Mouse (Mus musculus) midbrain, embryonic 10.5 days (tissue): ENCODE data around the gene Slc31a1. TPM values are rescaled to one million over a fixed set of nuclear protein-coding genes. Genes with fewer than 3 reads are reported as not detected.

ENCODE experiments used
- DNase-seq: peaks from one replicate; pipeline ENCODE4 v3.0.0-alpha.2; 2017; ENCODE audit warnings: low spot score
- H3K27ac ChIP-seq: fragments of 300-500 bp; sonication (generic); replicated peaks from 2 replicates; pipeline ENCODE4 v1.5.1; 2016; ENCODE audit warnings: mild to moderate bottlenecking
- H3K27me3 ChIP-seq: fragments of 300-500 bp; sonication (generic); 2 replicates; pipeline ENCODE4 v1.6.1; 2016; ENCODE audit warnings: low read depth, mild to moderate bottlenecking; ENCODE audit not compliant: poor library complexity, severe bottlenecking
- H3K36me3 ChIP-seq: fragments of 300-500 bp; sonication (generic); 2 replicates; pipeline ENCODE4 v1.6.1; 2016; ENCODE audit warnings: mild to moderate bottlenecking, moderate library complexity
- H3K4me1 ChIP-seq: fragments of 300-500 bp; sonication (generic); 2 replicates; pipeline ENCODE4 v1.6.1; 2016
- H3K4me3 ChIP-seq: fragments of 300-500 bp; sonication (generic); 2 replicates; pipeline ENCODE4 v1.5.1; 2016; ENCODE audit warnings: mild to moderate bottlenecking, moderate library complexity
- H3K9me3 ChIP-seq: fragments of 300-500 bp; sonication (generic); replicated peaks from 2 replicates; pipeline ENCODE4 v1.6.1; 2016; ENCODE audit warnings: mild to moderate bottlenecking
- whole genome bisulfite sequencing: fragments of 180-500 bp; shearing (Covaris S2); methylation state at CpG from one replicate; pipeline ENCODE4 v1.1.7; 2016; 5-methylcytosine and 5-hydroxymethylcytosine counted together
- polyA plus RNA-seq: library from polyadenylated mRNA; unstranded; fragments of >200 nt; fragmentation: Nextera tagmentation; extraction: Ambion mirVana; gene quantifications from 2 replicates; pipeline ENCODE4 v1.2.1, GENCODE M21; 2016

Gene Slc31a1
- polyA plus RNA-seq, 1 experiment from 2014 or later, result 54.9 TPM

DNA sequence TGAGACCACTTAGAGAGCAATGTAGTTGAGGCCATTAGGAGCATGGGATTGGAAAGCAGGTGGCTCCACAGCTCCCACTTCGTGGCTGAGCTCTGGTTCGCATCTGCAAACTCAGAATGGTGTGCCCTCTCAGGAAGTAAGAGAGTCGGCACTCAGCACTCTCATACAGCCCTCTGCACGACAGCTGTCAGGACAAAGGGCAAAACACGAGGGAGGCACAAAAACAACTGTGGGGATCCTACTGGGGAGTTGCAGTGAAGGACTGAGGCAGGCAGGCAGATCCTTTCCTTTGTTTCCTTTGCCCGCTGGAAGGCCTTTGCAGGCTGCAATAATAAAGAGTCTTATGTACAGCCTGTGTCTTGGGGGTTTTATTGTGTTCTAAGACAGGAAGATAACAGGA, 32.9 kb downstream of the Slc31a1 start:
- H3K4me1 ChIP-seq, result 0 out of 2 replicates have a peak, but pooled peaks cover 3% of the 10 kb centered on the region
- no peak overlapping the region for H3K4me3 ChIP-seq
- H3K27ac ChIP-seq, result peak overlapping the region; percentile 55
- WGBS, result 43% methylated on average over 6 of the region's 6 CpGs
- H3K36me3 ChIP-seq, result peaks cover 89% of the 10 kb centered on the region
- peak; percentile 28 for DNase-seq
- H3K9me3 ChIP-seq, result no peaks in the 10 kb centered on the region
- no peaks in the 10 kb centered on the region for H3K27me3 ChIP-seq

DNA sequence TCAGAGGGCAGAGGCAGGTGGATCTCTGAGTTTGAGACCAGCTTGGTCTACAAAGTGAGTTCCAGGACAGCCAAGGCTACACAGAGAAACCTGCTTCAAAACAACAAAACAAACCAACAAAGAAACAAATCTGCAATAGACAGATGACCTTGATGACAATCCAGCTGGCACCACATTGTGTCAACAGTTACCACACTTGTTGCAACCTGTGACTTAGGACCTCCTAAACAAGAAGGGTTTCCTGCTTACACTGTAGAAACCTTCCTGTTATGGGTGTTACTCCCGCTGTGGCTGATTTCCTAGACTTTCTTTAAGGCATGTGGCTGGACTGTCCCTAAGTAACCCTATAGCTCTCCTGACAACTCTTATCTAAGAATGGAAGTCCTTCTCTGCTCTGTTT, 35.3 kb downstream of the Slc31a1 start:
- H3K27me3 ChIP-seq, result no peaks in the 10 kb centered on the region
- no peak overlapping the region for H3K27ac ChIP-seq
- H3K4me1 ChIP-seq, result 0 out of 2 replicates have a peak, but pooled peaks cover 3% of the 10 kb centered on the region
- peaks cover 89% of the 10 kb centered on the region for H3K36me3 ChIP-seq
- H3K4me3 ChIP-seq, result no peak overlapping the region
- WGBS, result 92% methylated on average over 1 of the region's 1 CpGs
- no peak for DNase-seq
- no peaks in the 10 kb centered on the region for H3K9me3 ChIP-seq

DNA sequence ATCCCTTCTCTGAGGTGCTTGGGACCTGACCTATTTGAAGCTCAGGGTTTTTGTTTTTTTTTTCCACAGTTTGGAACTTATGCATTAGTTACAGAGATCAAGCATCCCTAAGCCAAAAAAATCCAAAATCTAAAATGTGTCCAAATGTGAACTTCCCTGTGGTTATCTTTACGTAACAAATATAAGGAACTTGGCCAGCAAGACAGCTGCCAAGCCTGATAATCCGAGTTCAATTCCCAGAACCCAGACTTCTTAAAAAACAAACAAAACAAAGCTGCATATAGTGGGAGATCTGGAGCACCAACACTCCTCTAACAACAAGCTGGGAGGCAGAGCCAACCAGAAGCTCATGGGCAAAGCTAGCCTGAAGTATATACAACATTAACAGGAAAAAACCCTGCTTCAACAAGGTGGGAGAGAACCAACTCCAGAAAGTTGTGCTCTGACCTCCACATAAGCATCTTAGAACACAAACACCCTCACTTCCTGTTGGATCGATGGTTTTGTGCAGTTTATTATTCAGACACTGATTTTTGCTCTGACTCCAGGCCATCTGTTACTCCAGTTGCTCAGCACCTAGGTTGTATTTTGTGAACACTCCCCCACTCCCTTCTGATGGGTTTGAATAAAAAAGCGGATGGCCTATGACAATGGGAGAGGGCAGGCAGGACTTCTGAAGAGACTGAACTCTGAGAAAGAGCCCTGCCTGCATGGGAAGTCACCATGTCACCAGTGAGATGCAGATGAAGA, 37.3 kb downstream of the Slc31a1 start:
- Histone ChIP-seq H3K4me3 (no peak overlapping the region), H3K4me1 (0 out of 2 replicates have a peak, but pooled peaks cover 3% of the 10 kb centered on the region), H3K27me3 (no peaks in the 10 kb centered on the region), H3K27ac (no peak overlapping the region), H3K9me3 (no peaks in the 10 kb centered on the region), H3K36me3 (peaks cover 90% of the 10 kb centered on the region)
- WGBS, result 93% methylated on average over 4 of the region's 4 CpGs
- DNase-seq, result no peak

DNA sequence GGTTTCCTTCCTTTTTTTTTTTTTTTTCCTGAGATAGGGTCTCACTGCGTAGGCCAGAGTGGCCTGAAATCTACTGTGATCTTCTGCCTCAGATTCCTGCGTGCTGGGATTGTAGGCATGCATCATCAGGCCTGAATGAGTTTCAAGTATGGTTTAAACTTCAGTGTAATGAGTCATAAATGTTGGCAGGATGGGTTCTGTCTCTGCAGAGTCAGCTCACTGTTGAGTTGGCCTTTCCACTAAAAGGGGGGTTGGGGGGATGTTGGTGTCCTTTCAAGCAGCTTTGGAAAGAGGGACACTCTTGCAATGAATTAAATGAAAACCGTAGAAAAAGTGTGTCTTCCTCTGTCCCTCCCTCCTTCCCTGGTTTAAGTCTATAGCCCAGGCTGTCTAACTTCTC, 38.4 kb downstream of the Slc31a1 start:
- Histone ChIP-seq H3K9me3 (no peaks in the 10 kb centered on the region), H3K4me3 (no peak overlapping the region), H3K36me3 (peaks cover 94% of the 10 kb centered on the region), H3K27ac (no peak overlapping the region), H3K4me1 (no peaks in the 10 kb centered on the region), H3K27me3 (no peaks in the 10 kb centered on the region)
- 94% methylated on average over 3 of the region's 3 CpGs for WGBS
- DNase-seq, result no peak

DNA sequence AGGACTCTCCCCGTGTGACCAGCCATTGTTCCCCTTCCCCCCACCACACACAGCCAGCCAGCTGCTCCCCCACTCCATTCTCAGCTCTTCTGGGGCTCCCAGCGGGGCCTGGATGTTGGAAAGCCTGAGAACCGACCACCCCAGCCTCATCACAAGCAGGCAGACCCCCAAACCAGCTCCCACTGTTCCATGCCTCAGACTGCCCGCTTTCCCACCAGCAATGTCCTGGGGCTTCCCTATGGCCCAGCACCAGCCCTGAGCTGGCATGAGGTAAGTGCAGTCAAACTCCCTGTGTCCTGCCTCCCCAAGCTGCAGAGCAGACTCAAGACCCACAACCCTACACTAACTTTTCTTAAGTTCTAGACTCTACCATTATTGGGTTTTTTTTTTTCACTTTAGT, 45.6 kb downstream of the Slc31a1 start:
- Histone ChIP-seq H3K27me3 (no peaks in the 10 kb centered on the region), H3K27ac (no peak overlapping the region), H3K4me1 (peaks cover 31% of the 10 kb centered on the region), H3K4me3 (peak overlapping the region; percentile 23; the same call in 1 of the 2 replicates), H3K36me3 (peaks cover 63% of the 10 kb centered on the region), H3K9me3 (no peaks in the 10 kb centered on the region)
- DNase-seq, result no peak
- 89% methylated on average over 4 of the region's 4 CpGs for WGBS

DNA sequence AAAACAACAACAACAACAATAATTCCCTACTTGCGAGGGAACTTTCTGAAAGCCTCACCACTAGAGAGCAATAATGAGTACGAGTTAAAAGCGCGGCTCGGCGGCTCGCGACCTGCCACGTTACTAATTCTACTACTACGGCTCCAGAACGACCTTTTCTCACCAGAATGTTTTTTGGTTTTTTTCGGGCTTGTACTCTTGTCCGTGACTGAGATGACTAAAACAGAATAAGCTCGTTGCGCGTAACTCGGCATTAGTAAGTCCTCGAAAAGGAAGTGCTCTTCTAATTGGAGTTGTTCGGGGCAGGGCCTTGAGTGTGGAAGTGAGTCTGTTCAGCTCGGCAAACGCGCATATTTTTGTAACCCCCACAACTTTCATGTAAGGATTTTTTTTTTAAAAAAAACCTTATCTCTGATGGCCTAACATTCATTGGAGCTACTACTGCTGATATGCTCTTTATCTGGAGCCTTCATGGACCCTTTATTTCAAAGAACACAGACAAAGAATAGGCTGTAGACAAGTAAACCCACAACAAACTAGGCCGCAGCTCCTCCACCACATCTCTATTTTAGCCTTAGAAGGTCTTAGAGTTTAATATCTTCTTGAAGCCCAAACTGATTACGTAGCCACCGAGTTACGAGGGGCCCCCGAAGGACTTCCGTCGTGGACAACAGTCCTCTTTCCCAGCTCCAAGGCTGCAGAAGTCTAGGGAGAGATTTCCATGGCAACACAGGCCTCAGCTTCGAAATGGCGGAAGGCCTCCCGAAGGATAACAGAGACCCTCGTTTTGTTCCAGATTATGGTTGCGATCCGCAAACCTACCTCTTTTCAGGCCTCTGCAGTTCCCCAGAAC, 47.4 kb downstream of the Slc31a1 start:
- peak overlapping the region; percentile 83 for H3K4me3 ChIP-seq
- H3K27ac ChIP-seq, result peak overlapping the region; percentile 93
- H3K9me3 ChIP-seq, result no peaks in the 10 kb centered on the region
- H3K27me3 ChIP-seq, result no peaks in the 10 kb centered on the region
- under 1% methylated on average over 35 of the region's 35 CpGs for WGBS
- peaks cover 63% of the 10 kb centered on the region for H3K36me3 ChIP-seq
- DNase-seq, result peak; percentile 71
- peaks cover 31% of the 10 kb centered on the region for H3K4me1 ChIP-seq

DNA sequence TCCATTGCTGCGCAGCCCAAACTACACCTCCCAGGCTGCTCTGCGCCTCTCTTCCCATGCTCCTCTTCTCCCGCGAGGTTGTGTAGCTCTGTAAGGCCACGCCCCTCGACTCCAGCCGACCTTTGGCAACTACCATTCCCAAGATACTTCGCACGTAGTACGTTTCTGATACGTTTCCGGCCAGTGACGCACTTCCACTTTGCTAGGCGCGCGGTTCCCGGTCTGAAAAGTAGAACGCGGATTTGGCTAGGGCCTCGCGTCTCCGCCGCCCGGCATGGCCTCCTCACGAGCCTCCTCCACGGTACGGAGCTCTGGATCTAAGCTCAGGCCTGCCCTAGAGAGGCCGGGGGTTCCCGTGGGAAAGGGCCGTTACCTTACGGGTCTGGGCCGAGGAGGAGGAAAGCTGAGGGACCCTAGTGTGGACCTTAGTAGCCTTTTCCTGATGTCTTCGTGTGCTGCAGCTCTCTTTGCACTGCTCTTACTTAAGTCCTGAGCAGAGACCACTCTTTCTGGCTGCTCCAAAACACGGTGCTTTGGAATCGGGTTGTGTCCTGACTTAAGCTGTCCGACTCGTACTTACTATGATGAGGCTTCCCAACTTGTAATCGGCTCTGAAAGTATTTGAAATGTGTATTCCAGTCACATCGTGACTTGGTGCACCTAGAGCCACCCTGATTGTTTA, 48.2 kb downstream of the Slc31a1 start, which contains the start of the genes Cdc26 and Prpf4:
TSS of gene Cdc26 (minus strand) at position 42 of the 682 bp plus-strand sequence.
TSS of gene Prpf4 (plus strand) at position 197 of the 682 bp plus-strand sequence.
- WGBS, result under 1% methylated on average over 39 of the region's 39 CpGs
- Histone ChIP-seq H3K4me1 (peaks cover 31% of the 10 kb centered on the region), H3K27me3 (no peaks in the 10 kb centered on the region), H3K9me3 (no peaks in the 10 kb centered on the region), H3K4me3 (peak within 1 kb of the TSS; percentile 83), H3K36me3 (peaks cover 63% of the 10 kb centered on the region), H3K27ac (peak within 1 kb of the TSS; percentile 93)
- peak; percentile 97 for DNase-seq

DNA sequence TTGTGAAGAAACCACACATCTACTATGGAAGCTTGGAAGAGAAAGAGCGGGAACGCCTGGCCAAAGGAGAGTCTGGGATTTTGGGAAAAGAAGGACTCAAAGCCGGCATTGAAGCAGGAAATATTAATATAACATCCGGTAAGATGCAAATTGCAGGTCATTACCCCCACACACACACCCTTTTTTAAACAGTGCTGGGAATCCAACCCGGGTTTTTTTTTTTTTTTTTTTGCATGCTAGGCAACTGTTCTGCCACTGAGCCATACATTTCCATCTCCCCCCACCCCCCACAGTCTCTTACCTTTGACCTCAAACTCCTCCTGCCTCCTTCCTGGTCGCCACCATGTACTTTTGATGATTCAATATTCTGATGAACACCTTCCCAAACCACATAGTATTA, 49.1 kb downstream of the Slc31a1 start:
- 52% methylated on average over 6 of the region's 6 CpGs for WGBS
- peak overlapping the region; percentile 93 for H3K27ac ChIP-seq
- peaks cover 63% of the 10 kb centered on the region for H3K36me3 ChIP-seq
- H3K4me1 ChIP-seq, result peaks cover 31% of the 10 kb centered on the region
- peak overlapping the region; percentile 83 for H3K4me3 ChIP-seq
- H3K9me3 ChIP-seq, result no peaks in the 10 kb centered on the region
- DNase-seq, result no peak
- H3K27me3 ChIP-seq, result no peaks in the 10 kb centered on the region

DNA sequence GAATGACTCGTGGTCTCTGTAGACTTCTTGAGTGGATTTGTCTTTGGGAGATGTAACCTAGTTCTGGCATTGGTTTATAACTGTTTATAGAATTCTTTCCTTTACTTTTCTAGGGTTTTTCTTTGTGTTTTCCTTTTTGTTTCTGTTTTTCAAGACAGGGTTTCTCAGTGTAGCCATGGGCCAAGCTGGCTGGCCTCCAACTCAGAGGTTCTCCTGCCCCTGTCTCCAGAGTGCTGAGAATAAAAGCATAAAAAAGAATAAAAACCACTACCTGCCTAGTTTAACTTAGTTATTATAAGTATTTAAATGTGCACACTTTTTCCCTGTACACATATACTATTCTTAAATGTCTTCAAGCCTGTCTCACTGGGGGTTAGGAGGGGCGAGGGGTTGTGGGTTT, 49.8 kb downstream of the Slc31a1 start:
- H3K4me1 ChIP-seq, result peaks cover 30% of the 10 kb centered on the region
- no peak for DNase-seq
- H3K36me3 ChIP-seq, result peaks cover 64% of the 10 kb centered on the region
- WGBS, result 90% methylated on average over 2 of the region's 2 CpGs
- H3K27me3 ChIP-seq, result no peaks in the 10 kb centered on the region
- H3K9me3 ChIP-seq, result no peaks in the 10 kb centered on the region
- no peak overlapping the region for H3K27ac ChIP-seq
- H3K4me3 ChIP-seq, result peak overlapping the region; percentile 83

DNA sequence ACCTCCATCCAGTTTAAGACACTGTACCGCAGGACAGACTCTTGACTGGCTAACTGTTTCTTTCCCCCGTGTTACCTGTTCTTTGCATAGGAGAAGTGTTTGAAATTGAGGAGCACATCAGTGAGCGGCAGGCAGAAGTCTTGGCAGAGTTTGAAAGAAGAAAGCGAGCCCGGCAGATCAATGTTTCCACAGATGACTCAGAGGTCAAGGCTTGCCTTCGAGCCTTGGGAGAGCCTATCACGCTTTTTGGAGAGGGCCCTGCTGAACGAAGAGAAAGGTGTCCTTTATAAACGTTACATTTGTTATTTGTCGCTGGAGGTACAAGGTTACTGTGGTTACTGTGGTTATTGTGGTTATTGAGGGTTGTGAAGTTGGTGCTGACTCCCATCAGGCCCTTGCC, 51.1 kb downstream of the Slc31a1 start:
- WGBS, result 96% methylated on average over 10 of the region's 10 CpGs
- H3K4me3 ChIP-seq, result no peak overlapping the region

DNA sequence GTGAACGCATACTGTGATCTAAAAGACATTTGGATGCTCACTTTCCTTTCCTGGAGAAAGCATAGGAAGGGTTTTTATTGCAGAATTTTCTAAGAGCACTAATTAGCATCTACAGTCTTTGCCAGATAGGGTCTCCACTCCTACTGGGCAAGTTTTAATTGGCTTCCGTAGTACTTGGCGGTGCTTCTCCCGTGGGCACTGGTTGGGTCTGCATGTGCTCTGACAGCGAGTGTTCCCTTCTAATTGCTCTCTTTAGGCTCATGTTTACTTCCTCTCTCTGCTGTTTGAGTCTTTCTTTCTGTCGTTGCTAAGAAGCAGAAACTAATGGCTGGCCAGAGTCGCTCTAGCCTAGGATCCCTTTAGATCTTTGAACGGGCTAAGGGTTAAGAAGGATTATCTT, 57.9 kb downstream of the Slc31a1 start:
- DNase-seq, result no peak
- Histone ChIP-seq H3K36me3 (peaks cover 100% of the 10 kb centered on the region), H3K4me3 (no peak overlapping the region), H3K27ac (no peak overlapping the region), H3K27me3 (no peaks in the 10 kb centered on the region), H3K9me3 (no peaks in the 10 kb centered on the region), H3K4me1 (no peaks in the 10 kb centered on the region)
- WGBS, result 91% methylated on average over 8 of the region's 8 CpGs

More for the DNA sequence above, 51.1 kb downstream of the Slc31a1 start:
- H3K27me3 ChIP-seq, result no peaks in the 10 kb centered on the region
- DNase-seq, result no peak
- H3K4me1 ChIP-seq, result peaks cover 18% of the 10 kb centered on the region
- no peak overlapping the region for H3K27ac ChIP-seq
- no peaks in the 10 kb centered on the region for H3K9me3 ChIP-seq
- peaks cover 66% of the 10 kb centered on the region for H3K36me3 ChIP-seq

DNA sequence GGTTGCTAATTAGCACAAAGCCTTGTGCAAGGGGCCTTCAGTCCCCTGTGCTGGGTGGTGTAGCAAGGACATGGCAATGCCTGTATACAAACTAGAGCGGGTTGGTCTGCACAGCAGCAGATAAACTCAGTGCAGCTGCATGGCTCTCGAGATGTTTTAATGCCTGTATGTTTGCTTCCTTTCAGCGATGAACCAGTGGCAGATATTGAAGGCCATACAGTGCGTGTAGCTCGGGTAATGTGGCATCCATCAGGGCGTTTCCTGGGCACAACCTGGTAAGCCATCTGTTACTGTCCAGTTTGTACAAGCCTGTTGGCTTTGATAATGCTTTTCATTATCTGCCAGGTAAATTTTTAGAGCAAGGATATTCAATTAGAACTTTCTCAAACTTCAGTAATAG, 58.6 kb downstream of the Slc31a1 start:
- H3K27me3 ChIP-seq, result no peaks in the 10 kb centered on the region
- H3K36me3 ChIP-seq, result peaks cover 100% of the 10 kb centered on the region
- no peaks in the 10 kb centered on the region for H3K9me3 ChIP-seq
- no peak overlapping the region for H3K27ac ChIP-seq
- WGBS, result 95% methylated on average over 6 of the region's 6 CpGs
- DNase-seq, result no peak
- H3K4me1 ChIP-seq, result no peaks in the 10 kb centered on the region
- no peak overlapping the region for H3K4me3 ChIP-seq
